Mouse (Mus musculus) C2C12 (cell line): ENCODE data around the gene Cacna2d3. TPM values are rescaled to one million over a fixed set of nuclear protein-coding genes. Genes with fewer than 3 reads are reported as not detected.

Source experiments
- H3K27me3 ChIP-seq: one replicate; pipeline ENCODE4 v1.6.1; 2011; ENCODE audit not compliant: control insufficient read depth, insufficient read depth, insufficient read length
- H3K36me3 ChIP-seq: one replicate; pipeline ENCODE4 v1.6.1; 2011; ENCODE audit not compliant: control insufficient read depth, insufficient read depth
- H3K4me3 ChIP-seq: one replicate; pipeline ENCODE4 v1.5.1; 2011; ENCODE audit warnings: mild to moderate bottlenecking, control low read depth; ENCODE audit not compliant: poor library complexity, insufficient read depth, severe bottlenecking
- H3K79me2 ChIP-seq: one replicate; pipeline ENCODE4 v1.6.1; 2011; ENCODE audit not compliant: control insufficient read depth, insufficient read depth
- H3K79me3 ChIP-seq: one replicate; pipeline ENCODE4 v1.6.1; 2011; ENCODE audit warnings: low read depth, control low read depth
- H3ac ChIP-seq: one replicate; pipeline ENCODE3; 2011; ENCODE audit warnings: low read depth; ENCODE audit not compliant: control insufficient read depth, insufficient read length
- CEBPB ChIP-seq: IDR thresholded peaks from one replicate; pipeline ENCODE4 v1.6.1; 2011; ENCODE audit warnings: low read depth, mild to moderate bottlenecking, control low read depth, moderate library complexity
- CTCF ChIP-seq: IDR thresholded peaks from one replicate; pipeline ENCODE4 v1.5.1; 2011; ENCODE audit not compliant: control insufficient read depth, insufficient read depth, insufficient read length
- FOSL1 ChIP-seq: IDR thresholded peaks from one replicate; pipeline ENCODE4 v1.8.0; 2011; ENCODE audit warnings: mild to moderate bottlenecking, low read length; ENCODE audit not compliant: poor library complexity, insufficient read depth, severe bottlenecking
- MAX ChIP-seq: IDR thresholded peaks from one replicate; pipeline ENCODE4 v1.6.1; 2011; ENCODE audit warnings: mild to moderate bottlenecking, control low read depth
- MYOD1 ChIP-seq: IDR thresholded peaks from one replicate; pipeline ENCODE4 v1.6.1; 2011; ENCODE audit warnings: low read depth; ENCODE audit not compliant: control insufficient read depth, insufficient read length
- MYOG ChIP-seq: IDR thresholded peaks from one replicate; pipeline ENCODE4 v1.6.1; 2011; ENCODE audit not compliant: control insufficient read depth, insufficient read length; ENCODE audit errors: extremely low read depth
- USF1 ChIP-seq: IDR thresholded peaks from one replicate; pipeline ENCODE4 v1.6.1; 2011; ENCODE audit warnings: low read depth, mild to moderate bottlenecking, control low read depth, moderate library complexity
- polyA plus RNA-seq: library from polyadenylated mRNA; unstranded; fragments of >200 nt; fragmentation: generic; extraction: Trizol; gene quantifications from one replicate; pipeline ENCODE4 v1.2.1, GENCODE M21; 2012; ENCODE audit warnings: missing spikeins

Gene Cacna2d3
- polyA plus RNA-seq, 1 experiment, result not detected

- Histone ChIP-seq H3K79me2 (no peaks in the 10 kb centered on the region), H3K36me3 (no peaks in the 10 kb centered on the region), H3K79me3 (no peaks in the 10 kb centered on the region), H3K27me3 (no peaks in the 10 kb centered on the region), H3K4me3 (no peak overlapping the region), H3ac (no peak overlapping the region)
- TF ChIP-seq MYOD1 (no peak), FOSL1 (no peak), MAX (no peak), CTCF (no peak), USF1 (no peak), MYOG (no peak), CEBPB (no peak)
Measured at GRCm38 (mm10) chr14:29438251-29438650, 283.4 kb downstream of the Cacna2d3 start.

- Histone ChIP-seq H3K79me3 (no peaks in the 10 kb centered on the region), H3K36me3 (no peaks in the 10 kb centered on the region), H3K79me2 (no peaks in the 10 kb centered on the region), H3K4me3 (no peak overlapping the region), H3ac (no peak overlapping the region), H3K27me3 (no peaks in the 10 kb centered on the region)
- TF ChIP-seq FOSL1, result no peak
Measured at GRCm38 (mm10) chr14:29435203-29435602, 286.5 kb downstream of the Cacna2d3 start.

GRCm38 (mm10) chr14:29433716-29434115 is 287.9 kb downstream of the Cacna2d3 start:
- no peak overlapping the region for H3K4me3 ChIP-seq
- H3K36me3 ChIP-seq, result no peaks in the 10 kb centered on the region
- TF ChIP-seq USF1, result no peak
- TF ChIP-seq MAX, result no peak
- TF ChIP-seq CTCF, result no peak
- TF ChIP-seq FOSL1, result no peak
- no peak for TF ChIP-seq CEBPB
- TF ChIP-seq MYOG, result no peak
- TF ChIP-seq MYOD1, result no peak
- H3K27me3 ChIP-seq, result no peaks in the 10 kb centered on the region
- no peak overlapping the region for H3ac ChIP-seq
- no peaks in the 10 kb centered on the region for H3K79me3 ChIP-seq
- no peaks in the 10 kb centered on the region for H3K79me2 ChIP-seq

DNA sequence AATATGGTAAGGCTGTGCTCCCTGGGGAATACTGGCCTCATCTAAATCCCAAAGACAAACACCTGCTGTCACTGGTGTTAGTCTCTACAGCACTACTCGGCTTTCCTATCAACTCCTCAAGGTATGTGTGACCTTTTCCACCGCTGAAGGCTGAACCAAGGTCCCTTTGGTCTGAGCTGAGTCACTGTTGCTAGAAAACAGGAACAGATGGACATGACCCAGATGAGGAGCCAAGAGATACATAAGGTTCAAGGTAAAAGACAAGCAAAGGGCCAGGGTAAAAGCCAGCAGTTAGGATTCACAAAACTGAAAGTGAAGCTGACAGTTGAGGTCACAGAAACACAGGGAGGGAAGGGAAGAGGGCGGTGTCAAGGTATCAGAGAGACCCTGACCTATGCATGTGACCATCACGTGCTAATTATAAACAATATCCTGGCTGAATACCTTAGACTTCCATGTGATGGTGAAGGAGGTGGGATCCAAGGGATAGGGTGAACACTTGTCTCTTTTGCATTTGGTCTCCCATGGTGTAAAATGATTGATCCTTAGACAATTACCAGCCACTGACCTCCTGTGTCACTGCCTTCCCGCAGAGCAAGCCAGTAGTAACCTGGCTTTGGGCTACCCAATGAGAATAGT is 288.5 kb downstream of the Cacna2d3 start:
- Histone ChIP-seq H3K79me3 (no peaks in the 10 kb centered on the region), H3K27me3 (no peaks in the 10 kb centered on the region)

GRCm38 (mm10) chr14:29429788-29430187 is 291.9 kb downstream of the Cacna2d3 start:
- TF ChIP-seq MYOD1 (no peak), FOSL1 (no peak), USF1 (no peak)
- Histone ChIP-seq H3K27me3 (no peaks in the 10 kb centered on the region), H3K4me3 (no peak overlapping the region), H3K79me2 (no peaks in the 10 kb centered on the region), H3K36me3 (no peaks in the 10 kb centered on the region), H3K79me3 (no peaks in the 10 kb centered on the region), H3ac (no peak overlapping the region)

More for the DNA sequence above, 288.5 kb downstream of the Cacna2d3 start:
- no peaks in the 10 kb centered on the region for H3K36me3 ChIP-seq
- H3ac ChIP-seq, result no peak overlapping the region
- TF ChIP-seq FOSL1, result no peak
- TF ChIP-seq MYOD1, result no peak
- TF ChIP-seq MYOG, result no peak
- no peak for TF ChIP-seq CTCF
- TF ChIP-seq CEBPB, result no peak
- TF ChIP-seq MAX, result no peak
- TF ChIP-seq USF1, result no peak
- H3K4me3 ChIP-seq, result no peak overlapping the region
- H3K79me2 ChIP-seq, result no peaks in the 10 kb centered on the region

DNA sequence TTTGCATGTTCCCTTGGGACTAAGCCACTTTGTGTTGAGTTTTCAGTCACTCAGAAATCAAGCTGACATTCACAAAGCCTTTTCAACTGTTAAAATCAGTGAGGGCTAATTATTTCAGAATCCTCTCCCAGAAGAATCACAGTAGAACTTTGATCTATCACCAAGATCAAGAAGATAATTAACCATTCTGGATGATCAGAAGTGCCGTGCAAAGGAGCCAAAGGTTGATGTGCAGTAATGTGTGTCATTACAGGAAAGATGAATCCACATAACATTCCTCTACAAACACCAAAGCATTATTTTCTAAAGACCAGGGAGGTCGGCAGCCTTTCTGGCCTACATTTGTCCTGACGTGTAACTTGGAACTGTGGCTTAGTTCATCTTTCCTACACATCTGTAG is 296.0 kb downstream of the Cacna2d3 start:
- no peak overlapping the region for H3K4me3 ChIP-seq
- no peaks in the 10 kb centered on the region for H3K27me3 ChIP-seq
- TF ChIP-seq FOSL1 (no peak), MYOG (no peak), MAX (no peak), USF1 (no peak), CTCF (no peak), MYOD1 (no peak), CEBPB (no peak)
- H3ac ChIP-seq, result no peak overlapping the region
- no peaks in the 10 kb centered on the region for H3K79me3 ChIP-seq
- H3K79me2 ChIP-seq, result no peaks in the 10 kb centered on the region
- no peaks in the 10 kb centered on the region for H3K36me3 ChIP-seq
